Mouse (Mus musculus) liver (tissue): ENCODE measurements around the gene Tmed6.
"Not testable (repeated sequence)": the region's sequence is repeated elsewhere in the genome, so short reads cannot be mapped to it uniquely, and the experiment has no call there.

Experiments used
- DNase-seq: peaks from one replicate; pipeline ENCODE4 v3.0.0-alpha.2; 2020; ENCODE audit warnings: mixed read lengths

The Tmed6 gene

DNA sequence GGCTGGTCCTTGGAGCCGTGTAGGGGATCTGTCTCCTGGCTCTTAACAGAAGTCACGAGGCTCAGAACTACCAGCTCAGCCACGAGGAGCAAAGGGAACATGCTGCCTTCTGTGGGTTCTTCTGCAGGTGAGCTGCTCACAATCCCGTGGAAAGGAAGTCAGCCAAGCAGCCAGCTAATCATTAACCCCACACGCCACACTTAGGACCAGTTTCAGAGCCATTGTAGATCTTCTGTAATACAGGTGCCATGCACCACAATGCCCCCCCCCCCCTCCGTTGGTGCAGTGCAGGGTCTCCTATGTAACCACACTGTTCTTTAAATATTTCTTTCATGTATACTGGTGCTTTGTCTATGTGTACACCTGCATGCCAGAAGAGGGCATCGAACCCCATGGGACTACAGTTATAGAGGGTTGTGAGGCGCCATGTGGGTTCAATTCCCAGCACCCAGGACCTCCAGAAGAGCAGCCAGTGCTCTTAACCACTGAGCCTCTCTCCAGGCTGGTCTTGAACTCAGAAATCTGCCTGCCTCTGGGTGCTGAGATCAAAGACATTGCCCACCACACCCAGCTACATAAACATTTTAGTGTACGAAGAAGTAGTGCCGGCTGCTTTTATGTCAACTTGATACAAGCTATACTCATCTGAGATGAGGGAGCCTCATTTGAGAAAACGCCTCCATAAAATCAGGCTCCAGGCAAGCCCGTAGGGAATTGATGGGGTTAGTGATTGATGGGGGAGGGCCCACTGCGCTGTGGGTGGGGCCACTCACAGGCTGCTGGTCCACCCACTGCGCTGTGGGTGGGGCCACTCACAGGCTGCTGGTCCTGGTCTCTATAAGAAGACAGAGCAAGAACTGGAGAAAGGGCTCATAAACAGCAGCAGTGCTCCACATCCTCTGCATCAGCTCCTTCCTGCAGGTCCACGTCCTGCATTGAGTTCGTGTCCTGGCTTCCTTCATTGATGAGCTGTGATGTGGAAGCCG, at the start of gene Tmed6:
Gene Tmed6 (minus strand): TSS at position 134 of the 986 bp plus-strand sequence.
- DNase-seq = peak; percentile 54

DNA sequence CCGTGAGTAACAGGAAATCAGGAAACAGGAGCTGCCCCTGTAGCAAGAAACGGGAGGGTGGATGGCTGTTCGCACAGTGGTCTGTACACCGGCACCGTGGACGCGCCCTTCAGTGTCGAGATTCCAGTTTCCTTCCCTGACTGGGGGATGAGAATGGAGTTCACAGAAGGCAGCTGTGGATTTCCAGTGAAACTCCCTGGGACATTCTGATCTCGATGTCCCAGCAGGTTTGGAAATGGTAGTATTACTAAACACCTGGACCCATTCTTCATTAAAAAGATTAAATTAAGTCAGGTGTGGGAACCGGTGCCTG, 49.5 kb upstream of the Tmed6 start:
- no peak for DNase-seq

DNA sequence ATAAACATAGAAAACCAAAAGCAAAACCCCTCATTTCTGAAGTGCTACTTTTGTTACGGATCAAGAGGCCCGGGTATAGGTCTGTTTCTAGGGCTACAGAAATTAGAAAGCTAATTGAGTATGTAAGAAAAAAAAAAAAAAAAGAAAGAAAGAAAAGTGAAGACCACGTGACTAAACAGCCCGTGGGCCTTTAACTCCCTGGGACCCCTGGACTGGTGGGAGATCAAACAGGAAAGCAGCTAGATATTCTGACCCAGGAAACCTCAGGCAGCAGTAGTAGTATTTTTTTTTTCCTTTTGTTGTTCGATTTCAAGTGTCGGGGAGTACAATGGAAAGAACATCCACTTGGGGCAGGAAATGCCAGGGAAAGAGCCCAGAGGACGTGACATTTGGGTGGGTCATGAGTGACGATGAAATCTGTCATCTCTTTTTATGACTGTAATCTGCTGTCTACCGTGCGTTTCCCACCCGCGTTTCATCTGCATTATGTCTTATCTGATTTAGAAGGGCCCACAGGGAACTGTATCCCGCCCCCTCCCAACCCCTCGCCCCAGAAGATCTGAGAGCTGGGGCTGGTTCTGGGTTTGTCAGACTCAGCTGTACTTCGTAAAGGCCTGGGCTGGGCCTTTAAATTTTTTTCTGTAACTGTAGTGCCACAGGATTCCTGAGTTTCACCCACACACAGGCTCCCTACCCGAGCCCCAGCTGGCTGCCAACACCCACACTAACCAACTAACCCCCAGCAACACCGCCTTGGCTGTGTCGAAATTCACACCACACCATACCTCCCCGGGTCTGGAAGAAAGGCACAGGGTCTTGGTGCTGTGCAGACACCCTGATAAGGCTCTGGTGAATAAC, 48.9 kb upstream of the Tmed6 start:
- DNase-seq = no peak

DNA sequence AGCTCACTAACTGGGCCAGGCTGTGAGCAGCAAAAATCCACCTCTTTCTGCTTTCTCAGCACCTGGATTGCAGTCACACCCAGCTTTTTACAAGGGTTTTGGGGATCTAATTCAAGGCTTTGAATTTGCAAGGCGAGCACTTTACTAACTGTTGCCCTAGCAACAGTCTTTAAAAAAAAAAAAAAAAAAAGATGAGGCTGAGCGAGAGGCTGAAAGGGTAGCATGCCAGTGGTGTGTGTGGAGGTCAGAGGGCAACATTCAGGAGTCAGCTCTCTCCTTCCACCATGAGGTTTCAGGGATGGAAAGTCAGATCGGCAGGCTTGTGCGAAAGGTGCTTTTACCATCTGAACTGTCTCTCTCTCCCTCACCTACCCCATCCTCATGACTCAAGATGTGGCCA, 47.8 kb upstream of the Tmed6 start:
- DNase-seq = no peak

DNA sequence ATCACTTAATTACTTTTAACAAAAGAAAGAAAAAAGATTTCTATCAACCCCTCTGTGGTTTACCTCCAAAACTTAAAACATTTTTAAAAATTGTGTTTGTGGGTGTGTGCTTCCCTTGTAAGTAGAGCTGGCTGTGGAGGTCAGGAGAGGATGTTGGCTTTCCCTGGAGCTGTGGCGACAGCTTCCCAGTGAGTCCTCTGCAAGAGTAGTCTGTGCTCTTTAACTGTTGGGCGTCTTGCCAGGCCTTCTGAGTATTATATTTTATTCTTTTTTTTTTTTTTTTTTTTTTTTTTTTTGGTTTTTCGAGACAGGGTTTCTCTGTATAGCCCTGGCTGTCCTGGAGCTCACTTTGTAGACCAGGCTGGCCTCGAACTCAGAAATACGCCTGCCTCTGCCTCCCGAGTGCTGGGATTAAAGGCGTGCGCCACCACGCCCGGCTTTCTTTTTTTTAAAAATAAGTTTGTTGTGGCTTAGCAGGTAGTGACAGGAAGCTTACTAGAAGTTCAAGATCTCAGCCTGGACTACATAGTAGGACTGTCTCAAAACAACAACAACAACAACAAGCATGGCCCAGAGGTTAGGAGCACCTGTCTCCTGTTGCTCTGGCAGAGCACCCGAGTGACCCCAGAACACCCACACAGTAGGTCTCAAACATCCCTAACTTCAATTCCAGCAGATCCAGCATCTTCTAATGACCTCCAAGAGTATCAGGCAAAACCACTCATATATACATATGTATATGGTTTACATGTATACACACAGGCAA, 46.1 kb upstream of the Tmed6 start:
- DNase-seq = no peak

DNA sequence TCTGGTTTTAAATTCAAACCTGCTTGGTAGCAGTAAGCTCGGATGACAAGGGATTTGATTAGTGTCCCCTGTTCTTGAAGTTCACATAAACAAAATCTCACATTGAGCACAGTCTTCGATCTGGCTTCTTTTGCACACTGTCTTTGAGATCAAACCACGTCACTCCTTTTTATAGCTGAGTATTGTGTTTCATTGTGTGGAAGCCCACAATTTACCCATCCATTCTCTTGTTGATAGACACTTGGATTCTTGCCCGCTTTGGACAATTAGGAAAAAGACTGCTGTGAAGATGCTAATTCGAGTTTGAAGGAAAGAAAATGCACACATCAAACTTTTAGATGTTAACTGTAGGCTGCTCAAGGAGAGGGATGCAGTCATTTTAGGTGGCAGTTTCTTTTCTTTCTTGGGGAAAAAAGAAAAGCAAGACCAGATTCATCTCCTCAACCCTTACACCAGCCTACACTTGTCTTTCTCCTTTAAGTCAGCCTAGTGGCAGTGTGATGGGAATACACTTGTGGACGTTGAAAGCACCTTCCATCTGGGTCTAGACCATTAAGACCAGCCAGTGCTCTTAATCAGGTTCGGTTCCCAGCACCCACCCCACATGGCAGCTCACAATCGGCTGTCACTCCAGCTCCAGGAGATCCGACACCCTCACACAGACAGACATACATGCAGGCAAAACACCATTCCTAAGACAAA, 45.3 kb upstream of the Tmed6 start:
- DNase-seq = no peak

DNA sequence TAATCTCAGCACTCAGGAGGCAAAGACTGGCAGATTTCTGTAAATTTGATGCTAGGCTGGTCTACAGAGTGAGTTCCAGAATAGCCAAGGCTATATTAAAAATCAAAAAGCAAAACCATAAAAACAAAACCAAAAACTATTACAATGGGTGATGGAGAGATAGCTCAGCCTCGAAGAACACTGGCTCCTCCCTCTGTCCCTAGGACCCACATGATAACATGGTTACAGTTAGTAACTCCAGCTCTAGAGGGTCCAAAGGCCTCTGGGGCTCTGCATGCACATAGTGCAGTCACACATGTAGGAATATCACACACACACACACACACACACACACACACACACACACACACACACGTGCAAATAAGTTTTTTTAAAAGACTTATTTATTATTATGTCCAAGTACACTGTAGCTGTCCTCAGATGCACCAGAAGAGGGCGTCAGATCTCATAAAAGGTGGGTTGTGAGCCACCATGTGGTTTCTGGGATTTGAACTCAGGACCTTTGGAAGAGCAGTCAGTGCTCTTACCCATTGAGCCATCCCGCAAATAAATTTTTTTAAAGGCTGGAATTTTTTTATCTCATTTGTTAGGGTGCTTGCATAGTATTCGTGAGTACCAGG, 44.5 kb upstream of the Tmed6 start:
- no peak for DNase-seq

DNA sequence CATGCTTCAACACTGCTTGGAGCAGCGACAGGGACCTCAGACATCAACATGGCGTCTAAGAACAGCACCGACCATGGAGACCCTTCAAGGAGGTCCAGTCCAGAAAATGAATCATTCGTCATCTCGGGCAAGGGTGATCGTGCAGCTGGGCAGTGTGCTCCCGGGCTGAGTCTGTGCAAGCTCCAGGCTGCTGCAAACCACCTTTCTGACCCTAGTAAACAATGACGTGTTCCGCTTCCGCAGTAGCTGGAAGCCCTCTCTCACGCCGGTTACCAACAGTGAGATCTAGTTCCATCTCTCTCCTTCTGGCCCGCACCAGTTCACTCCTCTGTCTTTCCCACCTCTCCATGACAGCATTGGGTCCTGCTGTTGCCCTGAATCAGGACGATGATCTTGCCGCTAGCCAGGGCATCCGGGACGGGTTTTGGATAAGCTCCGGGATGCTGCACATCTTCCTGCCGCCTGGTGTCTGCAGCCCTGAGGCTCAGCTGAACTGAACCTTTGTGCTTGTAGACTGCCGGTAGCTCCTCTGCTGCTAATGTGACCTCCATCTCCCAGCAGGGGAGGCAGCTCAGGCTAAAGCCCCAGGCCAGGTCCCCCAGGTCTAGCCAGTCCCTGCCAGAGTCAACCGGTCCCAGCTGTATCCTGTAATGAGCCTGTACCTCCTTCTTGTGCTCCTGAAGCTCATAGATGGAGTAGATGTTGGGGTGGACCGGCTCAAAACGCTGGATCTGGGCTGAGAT, 43.7 kb upstream of the Tmed6 start:
- no peak for DNase-seq

DNA sequence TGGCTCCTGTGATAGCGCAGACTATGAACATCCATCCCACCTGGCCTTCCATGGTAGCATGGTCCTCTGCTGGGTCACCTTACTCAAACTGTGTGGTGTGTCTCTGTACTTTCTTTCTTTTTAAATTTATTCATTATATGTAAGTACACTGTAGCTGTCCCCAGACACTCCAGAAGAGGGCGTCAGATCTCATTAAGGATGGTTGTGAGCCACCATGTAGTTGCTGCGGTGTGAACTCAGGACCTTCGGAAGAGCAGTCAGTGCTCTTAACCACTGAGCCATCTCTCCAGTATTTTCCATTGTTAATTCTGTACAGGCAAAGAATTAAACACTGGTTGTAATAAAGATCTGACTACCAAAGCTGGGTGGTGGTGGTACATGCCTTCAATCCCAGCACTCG, 42.6 kb upstream of the Tmed6 start:
- DNase-seq = not testable (repeated sequence)

DNA sequence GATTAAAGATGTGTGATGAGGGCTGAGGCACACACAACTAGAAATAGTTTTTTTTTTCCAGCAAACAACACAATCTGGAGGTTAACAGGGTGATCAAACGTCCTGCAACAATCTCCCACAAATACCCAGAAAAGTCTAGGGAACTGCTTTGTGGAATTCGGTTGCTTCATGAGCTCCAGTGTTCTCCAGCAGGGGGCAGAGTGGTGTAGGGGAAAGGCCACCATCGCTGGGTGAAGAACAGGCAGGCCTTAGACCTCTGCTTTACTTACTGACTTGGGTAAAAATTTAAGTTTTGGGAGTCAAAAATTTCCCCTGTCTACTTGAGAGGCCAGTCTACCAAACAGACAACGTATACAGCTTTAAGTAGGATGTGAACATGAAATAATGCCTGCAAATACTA, 39.1 kb upstream of the Tmed6 start:
- DNase-seq = peak; percentile 79

DNA sequence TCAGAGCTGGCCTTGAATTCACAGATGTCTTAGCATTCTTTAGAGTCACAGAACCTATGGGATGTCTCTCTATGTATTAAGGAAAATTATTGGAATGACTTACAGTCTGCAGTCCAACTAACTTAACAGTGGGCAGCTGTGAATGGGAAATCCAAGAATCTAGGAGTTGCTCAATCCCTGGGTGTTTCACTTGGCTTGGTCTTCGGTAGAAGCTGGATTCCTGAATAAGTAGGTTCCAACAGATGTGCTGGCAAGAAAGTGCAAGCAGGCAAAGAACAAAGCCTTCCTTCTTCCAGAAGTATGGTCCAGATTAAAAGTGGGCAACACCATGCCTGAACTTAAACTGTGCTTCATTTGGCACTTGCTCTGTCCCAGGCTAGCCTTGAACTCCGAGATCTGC, 35.2 kb upstream of the Tmed6 start:
- no peak for DNase-seq

DNA sequence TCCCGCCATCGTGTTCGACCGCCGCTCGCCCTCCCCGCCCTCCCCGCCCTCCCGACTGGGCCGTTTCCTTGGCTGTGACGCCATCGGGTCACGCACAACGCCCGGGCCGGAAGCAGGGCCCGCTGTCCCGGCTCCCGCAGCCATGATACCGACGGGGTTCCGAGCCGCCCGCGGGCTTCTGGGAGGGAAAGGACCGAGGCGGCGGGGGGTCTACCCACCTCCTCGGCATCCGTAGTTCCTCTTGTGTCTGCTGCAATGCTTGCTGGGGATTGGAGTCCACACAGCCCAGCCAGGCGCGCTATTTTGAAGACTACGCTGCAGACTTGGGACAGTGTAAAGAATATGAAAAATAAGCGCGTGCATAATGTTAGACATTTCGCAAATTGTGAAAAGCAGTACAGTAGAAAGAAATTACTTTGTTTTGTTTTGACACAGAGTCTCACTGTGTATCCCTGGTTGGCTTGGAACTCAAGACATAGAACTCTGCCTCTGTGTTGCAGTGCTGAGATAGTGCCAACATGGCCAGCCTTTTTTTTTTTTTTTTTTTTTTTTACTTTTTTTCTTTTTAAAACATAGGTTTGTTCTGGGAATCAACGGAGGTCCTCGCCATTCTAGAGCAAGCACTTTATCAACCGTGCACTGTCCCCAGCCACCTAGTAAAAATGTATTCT, 31.1 kb upstream of the Tmed6 start, which contains the start of gene Terf2:
Gene Terf2 (minus strand): TSS at position 182 of the 671 bp plus-strand sequence.
- DNase-seq = peak; percentile 92

DNA sequence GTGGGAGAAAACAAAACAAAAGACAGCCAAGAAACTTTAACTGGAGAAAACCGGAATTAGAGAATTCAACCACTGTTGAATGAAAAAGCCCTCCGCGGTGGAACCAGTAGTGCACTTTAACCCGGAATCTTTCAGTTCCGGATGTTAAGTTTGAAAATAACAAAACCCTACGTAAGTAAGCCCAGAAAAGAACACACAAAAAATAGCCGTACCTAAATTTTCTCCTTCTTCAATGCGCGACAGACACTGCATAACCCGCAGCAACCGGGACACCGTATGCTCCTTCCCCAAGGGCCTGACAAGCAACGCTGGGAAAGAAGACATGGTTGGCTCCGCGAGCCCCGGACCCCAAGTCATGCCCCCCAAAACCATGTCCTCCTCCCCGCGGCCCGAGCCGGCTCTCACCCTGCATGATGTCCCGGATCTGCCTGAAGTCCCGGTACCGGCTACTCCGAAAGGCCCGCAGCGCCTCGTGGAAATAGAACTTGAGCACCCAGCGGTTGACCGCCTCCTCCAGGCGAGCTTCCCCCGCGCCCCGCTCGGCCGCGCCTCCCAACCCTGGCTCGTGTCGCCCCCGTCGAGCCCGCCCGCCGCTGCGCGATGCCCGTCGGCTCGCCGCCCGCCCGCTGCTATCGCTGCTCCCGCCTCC, 30.4 kb upstream of the Tmed6 start:
- no peak for DNase-seq

DNA sequence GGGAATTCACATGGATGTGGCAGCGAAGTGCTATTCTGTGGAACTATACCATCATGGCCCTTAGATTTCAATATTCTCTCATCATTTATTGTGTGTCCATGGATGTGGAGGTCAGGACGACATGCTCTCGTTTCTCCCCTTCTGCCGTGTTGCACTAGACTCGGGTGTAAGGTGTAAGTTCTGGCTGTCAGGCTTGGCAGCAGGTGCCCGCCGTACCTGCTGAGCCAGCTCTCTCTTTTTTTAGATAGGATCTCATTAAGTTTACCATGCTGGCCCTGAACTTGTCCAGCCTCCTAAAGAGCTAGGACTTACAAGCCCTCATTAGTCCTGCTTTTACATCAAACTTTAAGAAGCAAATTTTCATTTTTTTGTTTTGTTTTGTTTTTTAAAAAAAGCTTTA, 25.1 kb upstream of the Tmed6 start:
- no peak for DNase-seq

DNA sequence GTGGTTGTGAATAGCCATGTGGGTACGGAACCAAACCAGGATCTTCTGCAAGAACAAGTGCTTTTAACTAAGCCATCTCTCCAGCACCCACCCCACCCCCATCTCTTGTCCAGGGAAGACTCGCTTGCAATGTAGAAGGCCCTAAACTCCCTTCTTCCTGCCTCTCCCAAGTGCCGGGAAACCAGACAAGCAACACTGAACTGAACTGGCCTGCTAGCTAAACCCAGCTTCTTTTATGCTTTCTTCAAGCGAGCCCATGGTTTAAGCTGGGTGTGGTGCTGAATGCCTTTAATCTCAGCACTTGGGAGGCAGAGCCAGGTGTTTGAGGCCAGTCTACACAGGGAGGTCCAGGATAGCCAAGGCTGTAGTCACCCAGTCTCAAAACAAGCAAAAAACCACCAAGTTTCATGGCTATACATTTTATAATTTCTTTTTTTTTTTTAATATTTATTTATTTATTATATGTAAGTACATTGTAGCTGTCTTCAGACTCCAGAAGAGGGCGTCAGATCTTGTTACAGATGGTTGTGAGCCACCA, 23.2 kb upstream of the Tmed6 start:
- DNase-seq = no peak

DNA sequence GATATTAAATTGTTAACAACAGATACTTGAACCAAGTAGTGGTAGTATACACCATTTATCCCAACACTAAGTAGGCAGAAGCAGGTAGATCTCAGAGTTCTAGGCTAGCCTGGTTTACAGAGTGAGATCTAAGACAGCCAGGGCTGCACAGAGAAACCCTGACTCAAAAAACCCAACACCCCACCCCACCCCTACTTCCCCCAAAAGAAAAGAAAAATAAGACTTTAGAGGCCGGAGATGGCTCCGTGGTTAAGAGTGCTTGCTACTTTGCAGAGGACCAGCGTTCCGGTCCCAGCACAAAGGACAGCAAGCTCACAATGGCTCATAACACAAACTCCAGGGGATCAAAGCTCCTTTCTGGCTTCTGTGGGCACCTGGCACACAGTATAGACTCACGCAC, 20.6 kb upstream of the Tmed6 start:
- DNase-seq = no peak

DNA sequence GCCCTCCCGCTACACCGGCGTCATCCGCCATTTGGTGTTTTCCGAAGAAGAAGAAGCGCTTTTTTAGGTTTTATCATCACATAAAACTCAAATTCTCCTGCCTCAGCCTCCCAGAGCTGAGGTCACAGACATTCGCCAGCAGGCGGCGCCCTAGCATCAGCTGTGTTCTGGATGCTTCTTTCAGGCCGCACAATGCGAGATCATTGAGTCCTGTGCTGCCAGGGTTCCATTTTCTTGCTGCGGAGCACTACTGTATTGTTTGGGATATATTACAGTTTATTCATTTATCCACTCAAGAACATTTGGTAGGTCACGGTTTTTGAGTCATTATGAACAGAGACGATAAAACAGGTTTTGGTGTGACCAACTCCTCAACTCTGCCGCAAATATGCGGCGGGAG, 19.9 kb upstream of the Tmed6 start:
- DNase-seq = peak; percentile 41

DNA sequence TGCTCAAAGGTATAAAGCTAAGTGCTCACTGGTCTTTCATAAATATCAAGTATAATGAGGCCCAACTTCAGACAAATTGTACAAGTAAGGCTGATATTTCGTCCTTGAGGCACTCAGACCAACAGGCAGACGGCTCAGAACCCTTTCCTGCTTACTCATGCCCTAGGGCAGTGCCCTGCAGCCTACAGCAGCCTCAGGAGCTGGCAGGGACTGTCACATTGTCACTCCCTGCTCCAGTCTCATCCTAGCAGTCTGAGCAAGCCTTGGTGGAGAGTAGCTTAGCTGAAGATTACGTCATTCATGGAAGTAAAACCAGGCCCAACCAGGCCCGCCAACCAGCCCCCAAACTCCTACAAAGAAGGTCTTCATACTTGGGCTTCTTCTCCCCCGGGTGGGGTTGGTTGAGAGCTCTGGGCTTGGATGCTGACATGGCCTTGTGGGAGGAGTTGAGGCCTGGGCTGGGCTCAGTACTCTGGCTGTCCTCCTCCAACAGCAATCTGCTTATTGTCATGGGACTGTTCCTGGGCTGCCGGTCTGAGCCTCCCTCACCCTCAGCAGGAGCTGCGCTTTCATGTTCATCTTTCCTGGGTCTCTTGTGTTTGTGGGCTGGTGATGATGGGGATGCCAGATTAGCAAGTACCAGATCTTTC, 10.9 kb upstream of the Tmed6 start:
- DNase-seq = no peak

DNA sequence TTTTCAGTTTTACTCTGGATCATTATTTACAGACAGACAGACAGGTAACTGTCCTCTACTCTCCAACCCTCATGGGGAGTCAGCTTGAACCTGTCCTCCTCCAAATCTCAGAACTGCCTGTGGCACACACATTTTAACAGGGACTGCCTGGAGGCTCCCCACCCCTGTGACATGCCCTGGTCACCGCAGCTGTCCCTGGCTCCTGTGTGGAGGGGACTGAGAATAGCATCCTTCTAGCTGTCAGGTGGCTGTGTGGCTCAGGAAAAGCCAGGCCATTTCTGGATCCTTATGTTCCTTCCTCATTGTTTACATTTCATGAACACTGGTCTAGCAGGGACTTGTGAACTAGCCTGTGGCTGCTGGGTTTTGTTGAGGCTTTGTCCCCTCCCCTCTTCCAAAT, 8.7 kb upstream of the Tmed6 start:
- no peak for DNase-seq
